Mouse (Mus musculus) forebrain, postnatal 0 days (tissue): ENCODE measurements around the gene Ipmk. TPM values are rescaled to one million over a fixed set of nuclear protein-coding genes. Genes with fewer than 3 reads are reported as not detected.
A peak's percentile ranks its signal among the peaks of the same experiment; 100 is the strongest.

Experiments used
- ATAC-seq: fragments of 200-750 bp; cut with Nextera tagmentation; 2 replicates; pipeline ENCODE4 v1.8.0; 2017; ENCODE audit warnings: mild to moderate bottlenecking, moderate library complexity
- DNase-seq: peaks from one replicate; pipeline ENCODE4 v3.0.0-alpha.2; 2015
- H3K27ac ChIP-seq: fragments of 300-500 bp; sonication (generic); 2 replicates; pipeline ENCODE4 v1.5.1; 2014; ENCODE audit warnings: low read depth, mild to moderate bottlenecking, antibody characterized with exemption, low read length, moderate library complexity, mixed read lengths
- H3K27me3 ChIP-seq: fragments of 300-500 bp; sonication (generic); 2 replicates; pipeline ENCODE4 v1.6.1; 2014; ENCODE audit warnings: mild to moderate bottlenecking, low read length, mixed read lengths; ENCODE audit not compliant: insufficient read depth
- H3K36me3 ChIP-seq: fragments of 300-500 bp; sonication (generic); 2 replicates; pipeline ENCODE4 v1.6.1; 2014; ENCODE audit warnings: mild to moderate bottlenecking, moderate library complexity; ENCODE audit not compliant: insufficient read depth
- H3K4me1 ChIP-seq: fragments of 300-500 bp; sonication (generic); 2 replicates; pipeline ENCODE4 v1.6.1; 2014; ENCODE audit warnings: antibody characterized with exemption; ENCODE audit not compliant: insufficient read depth
- H3K4me2 ChIP-seq: fragments of 300-500 bp; sonication (generic); 2 replicates; pipeline ENCODE4 v1.6.1; 2014; ENCODE audit warnings: low read depth, mild to moderate bottlenecking, moderate library complexity
- H3K4me3 ChIP-seq: fragments of 300-500 bp; sonication (generic); 2 replicates; pipeline ENCODE4 v1.5.1; 2014; ENCODE audit warnings: low read depth, low read length, mixed read lengths
- H3K9ac ChIP-seq: fragments of 300-500 bp; sonication (generic); 2 replicates; pipeline ENCODE4 v1.6.1; 2014; ENCODE audit warnings: mild to moderate bottlenecking
- H3K9me3 ChIP-seq: fragments of 300-500 bp; sonication (generic); 2 replicates; pipeline ENCODE4 v1.6.1; 2016; ENCODE audit warnings: low read length
- CTCF ChIP-seq: sonication (generic); IDR thresholded peaks from 2 replicates; pipeline ENCODE4 v1.5.1; 2016; ENCODE audit warnings: antibody characterized with exemption, control low read depth, low read depth
- WGBS: fragments of 180-500 bp; shearing (Covaris S2); extraction: QIAGEN DNeasy Blood & Tissue Kit; methylation state at CpG from one replicate; pipeline ENCODE4 v1.1.7; 2014; 5-methylcytosine and 5-hydroxymethylcytosine counted together
- polyA plus RNA-seq: library from polyadenylated mRNA; unstranded; fragments of >200 nt; fragmentation: Nextera tagmentation; extraction: Ambion mirVana; gene quantifications from 2 replicates; pipeline ENCODE4 v1.2.1, GENCODE M21; 2015
- total RNA-seq: library from RNA; depleted of rRNA; stranded (reverse); fragments of >200 nt; gene quantifications from 2 replicates; pipeline ENCODE4 v1.2.3, GENCODE M21; 2014

Ipmk gene
- total and polyA plus RNA-seq, 2 experiments from 2014 or later = 12.5 to 26.1 TPM

GRCm38 (mm10) chr10:71329295-71329694 lies 18.3 kb upstream of the Ipmk start:
- H3K4me3 ChIP-seq = no peak overlapping the region
- H3K9me3 ChIP-seq = no peaks in the 10 kb centered on the region
- peaks cover 28% of the 10 kb centered on the region for H3K36me3 ChIP-seq
- H3K4me1 ChIP-seq = no peaks in the 10 kb centered on the region
- H3K4me2 ChIP-seq = no peak overlapping the region
- H3K9ac ChIP-seq = no peak overlapping the region
- H3K27ac ChIP-seq = no peak overlapping the region
- no peaks in the 10 kb centered on the region for H3K27me3 ChIP-seq
- no peak for DNase-seq
- WGBS = 96% methylated on average over 6 of the region's 6 CpGs
- no peak for TF ChIP-seq CTCF
- ATAC-seq = no peak

GRCm38 (mm10) chr10:71330070-71330469 lies 17.5 kb upstream of the Ipmk start:
- WGBS = 96% methylated on average over 12 of the region's 12 CpGs

GRCm38 (mm10) chr10:71331908-71332307 lies 15.7 kb upstream of the Ipmk start:
- H3K4me1 ChIP-seq = no peaks in the 10 kb centered on the region

More at GRCm38 (mm10) chr10:71330070-71330469, 17.5 kb upstream of the Ipmk start:
- no peak for TF ChIP-seq CTCF
- no peaks in the 10 kb centered on the region for H3K27me3 ChIP-seq
- H3K36me3 ChIP-seq = peaks cover 33% of the 10 kb centered on the region
- H3K9ac ChIP-seq = no peak overlapping the region
- ATAC-seq (no peak), DNase-seq (no peak)
- no peak overlapping the region for H3K4me2 ChIP-seq
- no peak overlapping the region for H3K27ac ChIP-seq
- no peaks in the 10 kb centered on the region for H3K4me1 ChIP-seq
- no peaks in the 10 kb centered on the region for H3K9me3 ChIP-seq
- no peak overlapping the region for H3K4me3 ChIP-seq

GRCm38 (mm10) chr10:71332376-71332775 lies 15.2 kb upstream of the Ipmk start:
- no peak overlapping the region for H3K9ac ChIP-seq
- no peak overlapping the region for H3K27ac ChIP-seq
- H3K36me3 ChIP-seq = peaks cover 45% of the 10 kb centered on the region
- H3K4me2 ChIP-seq = no peak overlapping the region
- 91% methylated on average over 4 of the region's 4 CpGs for WGBS
- no peaks in the 10 kb centered on the region for H3K4me1 ChIP-seq
- DNase-seq = no peak
- H3K27me3 ChIP-seq = no peaks in the 10 kb centered on the region
- no peak for ATAC-seq
- peak; percentile 38 for TF ChIP-seq CTCF
- no peak overlapping the region for H3K4me3 ChIP-seq
- H3K9me3 ChIP-seq = no peaks in the 10 kb centered on the region

More at GRCm38 (mm10) chr10:71331908-71332307, 15.7 kb upstream of the Ipmk start:
- ATAC-seq (no peak), DNase-seq (no peak)
- WGBS = 94% methylated on average over 7 of the region's 7 CpGs
- Histone ChIP-seq H3K27ac (no peak overlapping the region), H3K36me3 (peaks cover 45% of the 10 kb centered on the region), H3K4me2 (no peak overlapping the region), H3K9ac (no peak overlapping the region), H3K27me3 (no peaks in the 10 kb centered on the region), H3K9me3 (no peaks in the 10 kb centered on the region), H3K4me3 (no peak overlapping the region)
- TF ChIP-seq CTCF = no peak

- no peak for ATAC-seq
- H3K4me1 ChIP-seq = no peaks in the 10 kb centered on the region
- peaks cover 45% of the 10 kb centered on the region for H3K36me3 ChIP-seq
- DNase-seq = no peak
- H3K27me3 ChIP-seq = no peaks in the 10 kb centered on the region
- H3K9me3 ChIP-seq = no peaks in the 10 kb centered on the region
- H3K27ac ChIP-seq = no peak overlapping the region
- H3K4me3 ChIP-seq = no peak overlapping the region
- no peak overlapping the region for H3K9ac ChIP-seq
- TF ChIP-seq CTCF = no peak
- 94% methylated on average over 9 of the region's 9 CpGs for WGBS
- H3K4me2 ChIP-seq = no peak overlapping the region
These were observed 14.7 kb upstream of the Ipmk start for GRCm38 (mm10) chr10:71332859-71333258.

GRCm38 (mm10) chr10:71337733-71338132 lies 9.8 kb upstream of the Ipmk start:
- 88% methylated on average over 2 of the region's 2 CpGs for WGBS
- DNase-seq (no peak), ATAC-seq (no peak)
- no peak for TF ChIP-seq CTCF
- no peak overlapping the region for H3K9ac ChIP-seq
- no peaks in the 10 kb centered on the region for H3K27me3 ChIP-seq
- H3K4me1 ChIP-seq = no peaks in the 10 kb centered on the region
- no peaks in the 10 kb centered on the region for H3K9me3 ChIP-seq
- H3K27ac ChIP-seq = no peak overlapping the region
- peaks cover 29% of the 10 kb centered on the region for H3K36me3 ChIP-seq
- no peak overlapping the region for H3K4me3 ChIP-seq
- H3K4me2 ChIP-seq = no peak overlapping the region

- Histone ChIP-seq H3K9ac (no peak overlapping the region), H3K4me1 (no peaks in the 10 kb centered on the region), H3K27me3 (no peaks in the 10 kb centered on the region), H3K4me3 (no peak overlapping the region), H3K9me3 (no peaks in the 10 kb centered on the region), H3K36me3 (peaks cover 27% of the 10 kb centered on the region), H3K27ac (no peak overlapping the region), H3K4me2 (no peak overlapping the region)
- no peak for ATAC-seq
- DNase-seq = no peak
- TF ChIP-seq CTCF = no peak
- WGBS = 53% methylated on average over 8 of the region's 8 CpGs
These were observed 9.2 kb upstream of the Ipmk start for GRCm38 (mm10) chr10:71338156-71338905.
